Mouse (Mus musculus) retina, postnatal 7 days (tissue): ENCODE measurements around the gene Acp5.
A peak's percentile ranks its signal among the peaks of the same experiment; 100 is the strongest.
"Not testable (repeated sequence)": the region's sequence is repeated elsewhere in the genome, so short reads cannot be mapped to it uniquely, and the experiment has no call there.

ENCODE experiments used
- DNase-seq: peaks from one replicate; pipeline ENCODE4 v3.0.0-alpha.2; 2012; ENCODE audit warnings: low read depth, low spot score

Acp5 gene

GRCm38 (mm10) chr9:22135644-22136390 lies at the start of gene Acp5:
Gene Acp5, minus strand, starts transcription at chr9:22135711.
- DNase-seq, result no peak

GRCm38 (mm10) chr9:22172318-22172717 lies 36.8 kb upstream of the Acp5 start:
- no peak for DNase-seq

- no peak for DNase-seq
Observed at GRCm38 (mm10) chr9:22169327-22169726, 33.8 kb upstream of the Acp5 start.

- no peak for DNase-seq
Observed at GRCm38 (mm10) chr9:22167751-22168150, 32.2 kb upstream of the Acp5 start.

GRCm38 (mm10) chr9:22166686-22167085 lies 31.2 kb upstream of the Acp5 start:
- no peak for DNase-seq

GRCm38 (mm10) chr9:22165964-22166363 lies 30.5 kb upstream of the Acp5 start:
- no peak for DNase-seq

DNA sequence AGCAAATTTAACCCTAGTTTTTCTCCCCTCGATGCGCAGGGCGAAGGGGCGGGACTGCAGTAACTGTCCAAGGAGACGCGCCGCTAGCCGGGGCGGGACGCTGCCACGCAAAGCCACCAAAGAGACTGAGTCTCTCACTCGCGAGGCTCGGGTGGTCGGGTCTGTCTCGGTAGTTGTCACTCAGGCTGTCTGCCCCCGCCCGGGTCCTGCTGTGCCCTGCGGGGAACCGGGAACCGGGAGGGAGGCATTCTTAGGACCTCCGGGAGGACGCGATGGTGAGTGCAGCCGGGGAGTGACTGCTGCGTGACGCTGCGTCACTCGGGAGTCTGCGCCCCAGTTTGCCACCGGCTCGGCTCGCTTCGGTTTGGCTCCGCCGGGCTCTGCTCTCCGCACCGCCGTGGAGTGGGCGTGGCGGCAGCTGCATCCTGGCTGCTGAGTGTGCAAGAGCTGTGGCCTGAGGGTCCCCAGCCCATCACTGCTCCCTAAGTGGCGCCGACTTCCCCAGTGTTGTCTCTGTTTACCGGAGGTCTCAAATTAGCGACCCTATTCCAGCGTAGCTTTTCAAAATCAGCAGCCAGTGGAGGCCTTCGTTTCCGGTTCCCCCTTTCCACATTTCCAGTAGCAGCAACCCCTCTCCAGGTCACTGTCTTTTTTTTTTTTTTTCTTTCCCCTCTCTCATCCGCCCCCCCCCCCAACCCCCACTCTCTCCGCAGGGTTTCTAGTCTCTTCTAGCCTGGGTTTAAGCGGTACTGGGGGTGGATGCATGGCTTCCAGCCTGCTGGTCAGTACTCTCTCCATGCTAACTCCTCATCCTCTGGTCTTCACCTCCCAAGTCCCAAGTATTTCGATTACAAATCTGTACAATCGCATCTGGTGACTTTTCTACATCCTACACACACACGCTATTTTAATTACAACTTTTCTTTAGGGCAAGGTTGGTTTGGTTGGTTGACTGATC lies 29.5 kb upstream of the Acp5 start:
- DNase-seq, result no peak

GRCm38 (mm10) chr9:22162912-22163311 lies 27.4 kb upstream of the Acp5 start:
- no peak for DNase-seq

DNA sequence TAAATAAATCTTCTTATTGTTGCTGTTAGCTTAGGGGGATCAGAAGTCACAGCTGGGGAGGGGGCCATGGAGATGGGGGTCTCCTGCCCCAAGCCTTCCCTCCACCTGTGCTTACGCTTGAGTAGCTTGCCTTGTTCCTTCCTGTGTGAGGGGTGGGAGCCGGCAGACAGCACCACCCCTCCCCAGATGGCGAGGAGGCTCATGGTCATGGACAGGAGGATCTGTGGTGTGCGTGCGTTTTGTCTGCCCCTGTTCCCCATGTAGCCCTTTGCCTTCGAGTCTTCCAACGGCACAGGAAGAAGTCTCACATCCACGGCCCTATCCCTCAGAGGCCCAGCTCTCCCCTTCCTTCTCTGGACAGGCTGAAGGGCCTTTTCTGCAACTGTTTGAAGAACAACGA lies 26.8 kb upstream of the Acp5 start:
- DNase-seq, result no peak

- no peak for DNase-seq
Observed at GRCm38 (mm10) chr9:22161299-22161698, 25.8 kb upstream of the Acp5 start.

- DNase-seq, result no peak
Observed at GRCm38 (mm10) chr9:22157516-22158265, 22.2 kb upstream of the Acp5 start.

- peak; percentile 98 for DNase-seq
Observed at GRCm38 (mm10) chr9:22156497-22157245, 21.2 kb upstream of the Acp5 start, which contains the start of gene Pigyl. Gene Pigyl, plus strand, starts transcription at chr9:22156846.

- DNase-seq, result peak; percentile 57
Observed at GRCm38 (mm10) chr9:22155614-22156013, 20.1 kb upstream of the Acp5 start.

DNA sequence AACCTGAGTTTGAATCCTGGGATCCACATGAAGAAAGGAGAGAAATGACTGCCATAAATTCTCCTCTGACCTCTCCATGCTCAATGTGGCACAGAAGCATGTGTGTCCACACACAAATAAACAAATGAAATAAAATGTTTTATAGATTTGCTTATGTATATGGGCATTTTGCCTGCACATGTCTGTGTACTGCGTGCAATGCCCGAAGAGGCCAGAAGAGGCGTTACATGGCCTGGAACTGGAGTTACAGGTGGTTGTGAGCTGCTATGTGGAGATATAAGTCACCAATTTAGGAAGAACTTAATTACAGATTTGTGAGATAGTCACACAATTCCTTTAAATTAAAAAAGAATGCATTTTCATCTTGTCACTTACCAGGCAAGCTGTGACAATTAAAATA lies 18.3 kb upstream of the Acp5 start:
- DNase-seq, result no peak

DNA sequence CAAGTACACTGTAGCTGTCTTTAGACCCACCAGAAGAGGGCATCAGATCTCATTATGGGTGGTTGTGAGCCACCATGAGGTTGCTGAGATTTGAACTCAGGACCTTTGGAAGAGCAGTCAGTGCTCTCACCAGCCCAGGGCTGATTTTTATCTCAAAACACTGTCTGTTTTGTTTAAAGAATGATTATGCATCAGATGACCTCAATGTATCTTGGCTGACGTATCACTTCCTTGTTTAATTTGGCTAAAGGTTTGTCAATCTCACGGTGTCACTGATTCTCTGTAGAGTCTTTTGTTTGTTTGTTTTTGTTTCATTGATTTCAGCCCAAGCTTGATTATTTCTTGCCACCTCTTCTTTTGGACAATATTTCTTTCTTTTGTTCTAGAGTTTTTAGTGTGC lies 15.4 kb upstream of the Acp5 start:
- DNase-seq, result no peak

DNA sequence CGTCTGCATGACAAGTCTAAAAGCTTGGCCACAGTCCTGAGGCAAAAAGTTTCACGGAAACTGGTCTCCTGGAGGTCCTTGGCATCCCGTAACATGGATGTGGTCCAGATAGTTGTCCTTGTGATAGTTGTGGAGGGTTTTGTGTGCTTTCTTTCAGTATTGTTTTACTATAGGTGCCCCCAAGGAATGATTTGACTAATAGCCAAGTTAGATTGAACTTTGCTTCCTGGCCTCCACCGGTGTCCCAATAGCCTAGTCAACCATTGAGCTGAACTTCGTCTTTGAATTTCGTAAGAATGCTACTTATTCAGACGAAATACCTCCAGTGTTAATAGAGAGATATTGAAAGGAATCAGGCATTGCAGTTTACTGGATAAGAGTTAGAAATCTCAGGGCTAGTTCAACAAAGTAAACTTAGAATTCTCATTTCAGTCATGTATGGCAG lies 14.8 kb upstream of the Acp5 start:
- not testable (repeated sequence) for DNase-seq

DNA sequence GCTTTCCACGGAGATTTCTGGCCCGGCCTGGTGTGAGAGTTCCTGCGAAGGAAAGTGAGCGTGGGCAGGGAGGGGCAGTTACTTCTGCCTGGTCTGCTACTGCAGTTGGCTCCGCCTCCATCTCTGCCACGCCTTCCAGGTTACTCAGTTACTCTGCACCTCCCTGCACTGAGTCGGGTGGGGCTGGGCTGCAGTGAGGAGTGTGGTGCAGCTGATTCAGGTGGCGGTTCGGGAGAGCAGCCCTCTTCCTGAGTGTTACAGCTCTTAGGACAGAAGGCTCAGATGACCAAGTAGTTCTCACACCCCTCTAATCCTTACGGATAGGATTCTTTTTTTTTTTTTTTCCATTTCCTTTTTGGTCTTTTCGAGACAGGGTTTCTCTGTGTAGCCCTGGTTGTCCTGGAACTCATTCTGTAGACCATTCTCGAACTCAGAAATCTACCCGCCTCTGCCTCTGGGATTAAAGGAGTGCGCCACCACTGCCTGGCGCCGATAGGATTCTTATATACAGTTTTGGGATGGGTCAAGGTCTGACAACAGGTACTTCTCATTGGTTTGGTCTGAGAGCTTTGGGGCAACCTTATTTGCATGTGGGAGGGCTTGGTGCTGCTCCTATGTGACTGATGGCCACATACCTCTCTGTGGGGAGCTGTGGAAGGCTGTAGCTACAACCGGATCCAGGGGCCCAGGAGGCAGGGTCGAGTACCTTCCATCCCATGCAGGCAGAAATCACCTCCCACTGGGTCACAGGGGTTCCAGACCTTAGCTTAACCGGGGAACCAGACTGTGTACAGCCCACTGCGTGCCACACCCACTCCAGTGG lies 14.1 kb upstream of the Acp5 start:
- no peak for DNase-seq

- no peak for DNase-seq
Observed at GRCm38 (mm10) chr9:22144304-22144965, 8.9 kb upstream of the Acp5 start.
